ENCODE assay signal across 9 mouse cellular contexts in genomic region chr17:7863745-7864144, GRCm38 (mm10). TPM values are rescaled to one million over a fixed set of nuclear protein-coding genes. Genes with fewer than 3 reads are reported as not detected.
A peak's percentile ranks its signal among the peaks of the same experiment; 100 is the strongest.
DNase-seq lines count a peak whose midpoint lies in the region; ATAC-seq lines count a peak whose summit lies in the region.
"Had no signal": no experiment of that assay in that cellular context is flagged by ENCODE, and none has a peak within 500 bp of the region (broad histone marks: within the 10 kb centered on the region; RNA-seq: fewer than 3 reads in every experiment).

No protein-coding gene starts in this region.

- DNase-seq in kidney, adult 11 months = peak; percentile 21
- DNase-seq in MN1 (ENCODE audit: low spot score) = peak; percentile 60
- peak; percentile 17 for DNase-seq in cerebellum, adult 9-11 months
- peak; percentile 74 to 88 for DNase-seq in heart, postnatal 14 days
- DNase-seq in limb, embryonic 10.5 days (ENCODE audit: low spot score) = peak; percentile 82
- peak; percentile 79 for DNase-seq in retina, embryonic 14.5 days (ENCODE audit: low spot score)
- peak; percentile 78 for DNase-seq in urinary bladder, postnatal 14 days (ENCODE audit: low spot score)

- intact Hi-C loops in heart, postnatal 14 days (cut with DNase I) = no loop called here

- WGBS in kidney, embryonic 14.5 days = 25% methylated on average over 4 of the region's 4 CpGs
- WGBS in limb, embryonic 10.5 days = 25% methylated on average over 4 of the region's 4 CpGs

- no peak overlapping the region for H3K4me3 ChIP-seq in kidney, embryonic 14.5 days (ENCODE audit: low read length)
- no peak overlapping the region for H3K4me3 ChIP-seq in limb, embryonic 10.5 days
- H3K4me3 ChIP-seq: midbrain, embryonic 12.5 days had no signal

- H3K9ac ChIP-seq in kidney, embryonic 14.5 days (ENCODE audit: low read depth, low read length) = no peak overlapping the region
- H3K9ac ChIP-seq: midbrain, embryonic 12.5 days had no signal

- no peak overlapping the region for H3K4me2 ChIP-seq in kidney, embryonic 14.5 days (replicated peaks; ENCODE audit: low read depth, low read length)
- H3K4me2 ChIP-seq: midbrain, embryonic 12.5 days had no signal

- no peaks in the 10 kb centered on the region for H3K9me3 ChIP-seq in kidney, embryonic 14.5 days (ENCODE audit: control insufficient read depth, low read length)
- no peaks in the 10 kb centered on the region for H3K9me3 ChIP-seq in limb, embryonic 10.5 days (replicated peaks)
- H3K9me3 ChIP-seq: midbrain, embryonic 12.5 days had no signal

- no peak for ATAC-seq in kidney, embryonic 14.5 days (ENCODE audit: low FRiP score, low TSS enrichment)

- H3K27ac ChIP-seq in kidney, embryonic 14.5 days (ENCODE audit: low read depth, low read length) = no peak overlapping the region
- H3K27ac ChIP-seq in limb, embryonic 10.5 days = no peak overlapping the region
- H3K27ac ChIP-seq: midbrain, embryonic 12.5 days had no signal

- no peaks in the 10 kb centered on the region for H3K27me3 ChIP-seq in kidney, embryonic 14.5 days (ENCODE audit: control insufficient read depth, insufficient read depth, low read length)
- no peaks in the 10 kb centered on the region for H3K27me3 ChIP-seq in limb, embryonic 10.5 days (ENCODE audit: low read depth, poor library complexity, severe bottlenecking)
- H3K27me3 ChIP-seq: midbrain, embryonic 12.5 days had no signal

- H3K36me3 ChIP-seq in kidney, embryonic 14.5 days (ENCODE audit: control insufficient read depth, insufficient read depth, low read length) = no peaks in the 10 kb centered on the region
- no peaks in the 10 kb centered on the region for H3K36me3 ChIP-seq in limb, embryonic 10.5 days
- H3K36me3 ChIP-seq: midbrain, embryonic 12.5 days had no signal

- H3K4me1 ChIP-seq in kidney, embryonic 14.5 days (ENCODE audit: control insufficient read depth, insufficient read depth, low read length) = no peaks in the 10 kb centered on the region
- H3K4me1 ChIP-seq in limb, embryonic 10.5 days = 0 out of 2 replicates have a peak, but pooled peaks cover 1% of the 10 kb centered on the region

RNA-seq across cellular contexts. Expression of gene Fndc1, which starts 36.6 kb away (rescaled TPM):
- 0.11 and 0.24 TPM in 2 replicates for polyA plus RNA-seq in kidney, embryonic 14.5 days (2014; fragmentation: Nextera tagmentation; extraction: Ambion mirVana)
- total RNA-seq in heart, postnatal 14 days (2021) = 10 to 100 TPM; 45.6 to 58.2 TPM
- polyA plus RNA-seq in limb, embryonic 10.5 days (2016; fragmentation: Nextera tagmentation; extraction: Ambion mirVana) = 0.30 and 0.55 TPM in 2 replicates

Comparison
In these comparisons a context has a peak if more than half of its experiments do, and no peak if none do; other contexts are left out.
1. DNase-seq: peak in every context shown above with its lines; median percentile 82 in limb, embryonic 10.5 days; 81 in heart, postnatal 14 days; 79 in retina, embryonic 14.5 days; 78 in urinary bladder, postnatal 14 days; 60 in MN1; 21 in kidney, adult 11 months; 17 in cerebellum, adult 9-11 months.